Mouse (Mus musculus): ENCODE data around the gene Kcnq4.

Kcnq4 gene

GRCm38 (mm10) chr4:120721574-120721973, 26.8 kb downstream of the Kcnq4 start:
- no peak for DNase-seq

GRCm38 (mm10) chr4:120719152-120719551, 29.3 kb downstream of the Kcnq4 start:
- DNase-seq = no peak

GRCm38 (mm10) chr4:120717591-120717990, 30.8 kb downstream of the Kcnq4 start:
- DNase-seq = no peak

- DNase-seq = no peak
Observed at GRCm38 (mm10) chr4:120716765-120717164, 31.6 kb downstream of the Kcnq4 start.

DNA sequence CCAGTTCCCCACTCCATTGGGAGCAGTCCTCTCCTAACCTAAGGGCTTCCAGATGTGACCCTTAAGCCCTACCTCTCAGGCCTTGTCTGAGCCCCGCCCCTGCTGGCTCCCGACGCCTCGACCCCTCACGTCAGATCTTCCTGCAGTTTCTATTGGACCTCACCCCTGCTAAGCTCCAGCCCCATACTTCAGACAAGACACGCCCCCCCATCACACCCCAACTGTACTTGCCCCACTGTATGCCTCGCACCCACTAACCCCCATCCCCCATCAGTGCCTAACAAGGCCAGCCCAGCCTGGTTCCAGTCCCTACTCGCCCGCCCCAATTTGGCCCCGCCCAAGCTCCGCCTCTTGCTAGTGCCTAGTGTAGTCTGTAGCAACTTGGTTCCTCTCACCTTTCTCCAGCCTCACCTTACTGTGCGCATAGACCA, 32.3 kb downstream of the Kcnq4 start:
- peak; percentile 36 to 68 for DNase-seq

GRCm38 (mm10) chr4:120713856-120714497, 34.4 kb downstream of the Kcnq4 start:
- peak in 1 of 2 experiments; percentile 32 for DNase-seq

GRCm38 (mm10) chr4:120713021-120713420, 35.4 kb downstream of the Kcnq4 start:
- DNase-seq = no peak

- DNase-seq = peak in 1 of 2 experiments; percentile 45
Observed at GRCm38 (mm10) chr4:120712236-120712635, 36.2 kb downstream of the Kcnq4 start.

DNA sequence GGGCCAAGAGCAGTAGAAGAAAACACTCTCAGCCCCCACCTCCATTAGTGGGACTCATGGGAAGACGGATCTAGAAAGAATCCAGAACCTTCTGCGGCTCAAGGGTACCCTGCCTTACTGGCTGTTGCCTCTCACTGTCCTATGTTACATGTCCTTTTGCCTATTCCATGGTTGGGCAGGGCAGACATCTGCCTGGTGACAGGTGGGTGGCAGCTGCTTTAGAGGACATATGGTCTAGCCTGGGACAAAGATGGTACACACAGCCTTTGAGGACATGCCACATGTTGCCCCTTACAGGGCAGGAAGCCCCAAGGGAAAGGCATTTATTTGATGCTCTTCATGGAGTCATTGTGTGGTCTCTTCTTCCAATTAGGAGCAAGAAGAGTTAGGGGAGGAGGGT, 45.9 kb downstream of the Kcnq4 start:
- no peak for DNase-seq

DNA sequence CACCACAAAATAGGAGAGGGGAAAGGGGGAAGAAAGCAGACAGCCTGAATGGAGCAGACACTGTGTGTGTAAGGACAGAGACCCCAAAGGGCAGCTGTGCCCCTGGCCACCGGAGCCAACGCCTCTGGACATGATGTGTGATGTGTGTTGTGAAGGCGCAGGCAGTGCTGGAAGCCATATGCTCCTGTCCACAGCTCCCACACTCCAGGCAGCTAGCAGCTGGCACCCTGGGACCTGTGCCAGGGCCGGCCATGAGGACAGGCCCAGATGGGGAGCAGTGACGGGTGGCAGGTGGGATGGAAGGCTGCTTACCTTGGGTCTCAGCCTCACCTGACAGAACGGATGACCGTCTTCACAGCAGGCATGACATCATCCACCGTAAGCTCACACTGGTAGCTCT, 46.4 kb downstream of the Kcnq4 start:
- DNase-seq = peak; percentile 49 to 69

GRCm38 (mm10) chr4:120701180-120701579, 47.2 kb downstream of the Kcnq4 start:
- peak in 1 of 2 experiments; percentile 35 for DNase-seq

DNA sequence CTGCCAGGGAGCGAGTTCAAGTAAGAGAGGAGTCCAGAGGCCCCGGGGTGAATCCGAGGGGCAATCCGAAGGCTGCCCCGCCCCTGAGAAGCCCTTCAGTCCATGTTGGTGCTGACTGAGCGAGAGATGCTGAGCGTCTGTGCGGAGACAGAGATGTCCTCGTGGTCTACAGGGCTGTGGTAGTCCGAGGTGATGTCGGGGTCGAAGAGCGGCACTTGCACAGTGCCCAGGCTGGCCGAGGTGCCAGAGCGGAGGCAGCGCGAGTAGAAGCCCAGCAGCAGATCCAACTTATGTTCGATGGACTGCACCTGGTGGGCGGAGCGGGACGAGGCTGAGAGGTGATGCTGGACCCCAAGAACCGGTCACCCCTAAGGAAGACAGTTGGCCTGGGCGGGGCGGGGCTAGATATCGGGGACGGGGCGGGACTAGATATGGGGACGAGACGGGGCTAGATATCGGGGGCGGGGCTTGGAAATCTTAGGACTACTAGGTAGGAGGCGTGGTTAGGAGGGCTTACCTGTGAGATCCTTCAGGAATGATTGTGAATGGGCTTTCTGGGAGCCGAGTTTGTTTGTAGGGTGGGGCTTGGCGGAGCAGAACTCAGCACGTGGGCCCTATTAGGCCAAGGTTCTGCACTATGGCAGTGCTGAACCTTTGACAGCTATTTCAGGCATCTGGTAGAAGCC, 50.5 kb downstream of the Kcnq4 start:
- no peak for DNase-seq

DNA sequence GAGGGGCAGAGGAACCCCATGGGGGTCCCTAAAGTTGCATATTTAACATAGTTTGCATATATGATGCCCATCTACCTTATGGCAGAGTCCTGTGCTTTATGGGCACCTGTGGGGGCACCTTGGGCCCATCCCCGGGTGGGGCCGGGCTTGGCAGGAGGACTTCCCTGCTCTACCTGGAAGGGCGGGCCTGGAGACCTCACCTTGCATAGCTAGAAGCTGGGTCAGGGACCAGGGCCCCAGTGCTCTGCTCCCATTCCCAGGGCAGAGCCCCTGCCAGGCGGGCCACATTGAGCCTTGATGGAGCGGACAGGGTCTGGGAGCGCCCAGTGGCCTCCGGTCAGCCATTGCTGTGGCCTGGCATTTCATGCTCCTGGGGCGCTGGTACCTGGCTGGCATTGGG, 51.1 kb downstream of the Kcnq4 start:
- no peak for DNase-seq

- peak; percentile 58 to 79 for DNase-seq
Observed at GRCm38 (mm10) chr4:120692717-120693116, 55.7 kb downstream of the Kcnq4 start.

GRCm38 (mm10) chr4:120689317-120689716, 59.1 kb downstream of the Kcnq4 start:
- DNase-seq = no peak

- no peak for DNase-seq
Observed at GRCm38 (mm10) chr4:120687282-120687681, 61.1 kb downstream of the Kcnq4 start.

GRCm38 (mm10) chr4:120683278-120683997, 65.0 kb downstream of the Kcnq4 start:
- DNase-seq = no peak

GRCm38 (mm10) chr4:120682168-120682567, 66.2 kb downstream of the Kcnq4 start:
- DNase-seq = peak; percentile 79 to 85

- DNase-seq = peak; percentile 61 to 74
Observed at GRCm38 (mm10) chr4:120680953-120681352, 67.5 kb downstream of the Kcnq4 start.

DNA sequence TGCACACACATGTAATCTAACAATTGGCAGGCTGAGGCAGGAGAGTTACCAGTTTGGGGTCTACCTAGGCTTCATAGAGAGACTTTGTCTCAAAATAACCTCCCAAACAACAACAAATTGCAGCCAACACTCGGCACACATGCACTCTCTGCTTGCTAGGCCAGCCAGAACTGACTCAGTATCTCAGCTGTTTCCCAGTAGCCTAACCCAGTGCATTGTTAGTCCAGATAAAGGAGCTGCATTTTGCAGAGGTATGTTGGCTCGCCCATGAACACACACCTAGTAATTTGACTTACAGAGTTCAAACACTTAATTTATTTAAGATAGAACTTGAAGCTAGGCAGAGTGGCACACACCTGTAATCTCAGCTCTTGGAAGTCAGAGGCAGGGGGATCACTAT, 72.8 kb downstream of the Kcnq4 start:
- DNase-seq = no peak

- no peak for DNase-seq
Observed at GRCm38 (mm10) chr4:120674775-120675451, 73.5 kb downstream of the Kcnq4 start.

GRCm38 (mm10) chr4:120673606-120674005, 74.8 kb downstream of the Kcnq4 start:
- DNase-seq = no peak

GRCm38 (mm10) chr4:120671046-120671445, 77.4 kb downstream of the Kcnq4 start:
- DNase-seq = no peak

All from cerebellum, postnatal 25 days (tissue).